Mouse (Mus musculus): ENCODE data around the gene Gpr1. TPM values are rescaled to one million over a fixed set of nuclear protein-coding genes. Genes with fewer than 3 reads are reported as not detected.

Gpr1 gene
- polyA plus RNA-seq, 1 experiment, result 0.02 TPM

GRCm38 (mm10) chr1:63259916-63260741 is 45.8 kb upstream of the Gpr1 start:
- Histone ChIP-seq H3ac (ENCODE audit: control insufficient read depth, insufficient read length) (no peak overlapping the region), H3K4me2 (ENCODE audit: low read depth) (no peak overlapping the region), H3K27me3 (ENCODE audit: control insufficient read depth, insufficient read depth, insufficient read length) (peaks cover 63% of the 10 kb centered on the region), H3K79me2 (ENCODE audit: control insufficient read depth, insufficient read depth) (no peaks in the 10 kb centered on the region), H3K4me3 (no peak overlapping the region), H3K36me3 (ENCODE audit: control insufficient read depth, insufficient read depth) (no peaks in the 10 kb centered on the region)
- TF ChIP-seq POLR2AphosphoS2 (IDR thresholded peaks at IDR 0.05; ENCODE audit: insufficient read length, low read depth) (no peak), CEBPB (IDR thresholded peaks at IDR 0.05; ENCODE audit: insufficient read depth, poor library complexity, severe bottlenecking) (no peak), SRF (IDR thresholded peaks at IDR 0.05; ENCODE audit: control insufficient read depth, insufficient read length, low read depth) (no peak), E2F4 (IDR thresholded peaks at IDR 0.05; ENCODE audit: insufficient read depth) (no peak), TCF3 (IDR thresholded peaks at IDR 0.05; ENCODE audit: insufficient read length, low read depth) (no peak), TCF12 (IDR thresholded peaks at IDR 0.05; ENCODE audit: insufficient read depth, poor library complexity, severe bottlenecking) (no peak), USF1 (IDR thresholded peaks at IDR 0.05; ENCODE audit: low read depth) (no peak), POLR2A (IDR thresholded peaks at IDR 0.05; ENCODE audit: insufficient read length, low read depth) (no peak), REST (IDR thresholded peaks at IDR 0.05; ENCODE audit: insufficient read depth, insufficient read length) (no peak), MYOG (IDR thresholded peaks at IDR 0.05; ENCODE audit: control insufficient read depth in 1 of 3, insufficient read depth in 1 of 3, insufficient read length in 2 of 3, low read depth in 2 of 3) (no peak), MYOD1 (IDR thresholded peaks at IDR 0.05; ENCODE audit: control insufficient read depth in 1 of 3, insufficient read length in 2 of 3, low read depth in 2 of 3) (no peak), MAX (IDR thresholded peaks at IDR 0.05; ENCODE audit: low read depth) (no peak)

- TF ChIP-seq CEBPB (IDR thresholded peaks at IDR 0.05; ENCODE audit: insufficient read depth, poor library complexity, severe bottlenecking), result no peak
- no peak for TF ChIP-seq MAX (IDR thresholded peaks at IDR 0.05; ENCODE audit: low read depth)
- no peak for TF ChIP-seq TCF12 (IDR thresholded peaks at IDR 0.05; ENCODE audit: insufficient read depth, poor library complexity, severe bottlenecking)
- TF ChIP-seq REST (IDR thresholded peaks at IDR 0.05; ENCODE audit: insufficient read depth, insufficient read length), result no peak
- no peak overlapping the region for H3K4me3 ChIP-seq
- peaks cover 63% of the 10 kb centered on the region for H3K27me3 ChIP-seq (ENCODE audit: control insufficient read depth, insufficient read depth, insufficient read length)
- H3K79me2 ChIP-seq (ENCODE audit: control insufficient read depth, insufficient read depth), result no peaks in the 10 kb centered on the region
- H3K36me3 ChIP-seq (ENCODE audit: control insufficient read depth, insufficient read depth), result no peaks in the 10 kb centered on the region
- H3K4me2 ChIP-seq (ENCODE audit: low read depth), result no peak overlapping the region
- H3ac ChIP-seq (ENCODE audit: control insufficient read depth, insufficient read length), result no peak overlapping the region
Observed at GRCm38 (mm10) chr1:63259271-63259830, 45.0 kb upstream of the Gpr1 start.

- Histone ChIP-seq H3K36me3 (ENCODE audit: control insufficient read depth, insufficient read depth) (no peaks in the 10 kb centered on the region), H3K4me3 (no peak overlapping the region), H3K4me2 (ENCODE audit: low read depth) (no peak overlapping the region), H3K27me3 (ENCODE audit: control insufficient read depth, insufficient read depth, insufficient read length) (peaks cover 61% of the 10 kb centered on the region), H3ac (ENCODE audit: control insufficient read depth, insufficient read length) (no peak overlapping the region), H3K79me2 (ENCODE audit: control insufficient read depth, insufficient read depth) (no peaks in the 10 kb centered on the region)
- TF ChIP-seq USF1 (IDR thresholded peaks at IDR 0.05; ENCODE audit: low read depth) (no peak), E2F4 (IDR thresholded peaks at IDR 0.05; ENCODE audit: insufficient read depth) (no peak), POLR2AphosphoS2 (IDR thresholded peaks at IDR 0.05; ENCODE audit: insufficient read length, low read depth) (no peak), MYOG (IDR thresholded peaks at IDR 0.05; ENCODE audit: control insufficient read depth in 1 of 3, insufficient read depth in 1 of 3, insufficient read length in 2 of 3, low read depth in 2 of 3) (no peak)
Observed at GRCm38 (mm10) chr1:63258501-63258900, 44.2 kb upstream of the Gpr1 start.

DNA sequence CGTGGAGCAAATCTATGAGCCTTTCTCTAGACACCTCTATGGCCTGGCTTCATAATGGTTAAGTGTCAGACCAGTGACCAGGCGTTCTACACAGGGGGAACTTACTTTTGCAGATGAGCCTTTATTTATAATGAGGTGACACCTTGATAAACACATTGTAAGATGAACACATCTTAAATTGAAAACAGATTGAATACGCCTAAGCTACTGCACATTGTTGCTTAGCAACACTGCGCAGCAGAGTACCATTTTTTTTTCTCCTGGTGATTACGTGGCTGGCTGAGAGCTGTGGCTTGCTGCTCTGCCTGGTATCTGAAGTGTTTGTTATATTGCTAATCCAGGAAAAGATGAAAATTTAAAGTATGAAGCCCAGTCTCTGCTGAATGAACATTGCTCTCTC is 41.7 kb upstream of the Gpr1 start:
- no peaks in the 10 kb centered on the region for H3K36me3 ChIP-seq (ENCODE audit: control insufficient read depth, insufficient read depth)
- TF ChIP-seq MAX (IDR thresholded peaks at IDR 0.05; ENCODE audit: low read depth) (no peak), POLR2A (IDR thresholded peaks at IDR 0.05; ENCODE audit: insufficient read length, low read depth) (no peak), POLR2AphosphoS2 (IDR thresholded peaks at IDR 0.05; ENCODE audit: insufficient read length, low read depth) (no peak), CEBPB (IDR thresholded peaks at IDR 0.05; ENCODE audit: insufficient read depth, poor library complexity, severe bottlenecking) (no peak), MYOD1 (IDR thresholded peaks at IDR 0.05; ENCODE audit: control insufficient read depth in 1 of 3, insufficient read length in 2 of 3, low read depth in 2 of 3) (no peak), USF1 (IDR thresholded peaks at IDR 0.05; ENCODE audit: low read depth) (no peak), MYOG (IDR thresholded peaks at IDR 0.05; ENCODE audit: control insufficient read depth in 1 of 3, insufficient read depth in 1 of 3, insufficient read length in 2 of 3, low read depth in 2 of 3) (no peak)
- H3K79me2 ChIP-seq (ENCODE audit: control insufficient read depth, insufficient read depth), result no peaks in the 10 kb centered on the region
- H3K4me2 ChIP-seq (ENCODE audit: low read depth), result no peak overlapping the region
- no peak overlapping the region for H3K4me3 ChIP-seq
- no peak overlapping the region for H3ac ChIP-seq (ENCODE audit: control insufficient read depth, insufficient read length)
- H3K27me3 ChIP-seq (ENCODE audit: control insufficient read depth, insufficient read depth, insufficient read length), result peaks cover 72% of the 10 kb centered on the region

DNA sequence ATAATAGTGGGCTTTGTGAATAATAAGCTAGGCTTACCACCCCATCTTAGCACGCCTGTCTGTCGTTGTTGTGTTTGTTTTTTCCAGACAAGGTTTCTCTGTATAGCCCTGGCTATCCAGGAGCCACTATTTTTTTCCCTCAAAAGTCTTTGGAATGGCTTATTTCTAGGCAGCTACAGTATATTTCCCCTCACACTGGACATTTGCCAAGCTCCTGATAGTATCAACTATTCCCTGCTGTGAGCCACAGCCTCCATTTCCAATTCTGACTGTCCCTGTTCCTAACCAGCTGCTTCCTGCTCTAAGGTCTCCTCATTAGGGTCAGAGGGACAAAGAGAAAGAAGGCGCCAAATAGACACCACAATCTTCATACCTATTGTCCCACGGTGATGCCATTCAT is 40.8 kb upstream of the Gpr1 start:
- Histone ChIP-seq H3K4me3 (no peak overlapping the region), H3K36me3 (ENCODE audit: control insufficient read depth, insufficient read depth) (no peaks in the 10 kb centered on the region), H3ac (ENCODE audit: control insufficient read depth, insufficient read length) (no peak overlapping the region), H3K4me2 (ENCODE audit: low read depth) (no peak overlapping the region), H3K27me3 (ENCODE audit: control insufficient read depth, insufficient read depth, insufficient read length) (peaks cover 68% of the 10 kb centered on the region), H3K79me2 (ENCODE audit: control insufficient read depth, insufficient read depth) (no peaks in the 10 kb centered on the region)
- no peak for TF ChIP-seq REST (IDR thresholded peaks at IDR 0.05; ENCODE audit: insufficient read depth, insufficient read length)
- no peak for TF ChIP-seq E2F4 (IDR thresholded peaks at IDR 0.05; ENCODE audit: insufficient read depth)
- no peak for TF ChIP-seq USF1 (IDR thresholded peaks at IDR 0.05; ENCODE audit: low read depth)
- no peak for TF ChIP-seq TCF12 (IDR thresholded peaks at IDR 0.05; ENCODE audit: insufficient read depth, poor library complexity, severe bottlenecking)
- TF ChIP-seq POLR2A (IDR thresholded peaks at IDR 0.05; ENCODE audit: insufficient read length, low read depth), result no peak
- no peak for TF ChIP-seq SRF (IDR thresholded peaks at IDR 0.05; ENCODE audit: control insufficient read depth, insufficient read length, low read depth)
- no peak for TF ChIP-seq MYOD1 (IDR thresholded peaks at IDR 0.05; ENCODE audit: control insufficient read depth in 1 of 3, insufficient read length in 2 of 3, low read depth in 2 of 3)
- TF ChIP-seq CEBPB (IDR thresholded peaks at IDR 0.05; ENCODE audit: insufficient read depth, poor library complexity, severe bottlenecking), result no peak
- no peak for TF ChIP-seq MAX (IDR thresholded peaks at IDR 0.05; ENCODE audit: low read depth)
- no peak for TF ChIP-seq POLR2AphosphoS2 (IDR thresholded peaks at IDR 0.05; ENCODE audit: insufficient read length, low read depth)
- TF ChIP-seq MYOG (IDR thresholded peaks at IDR 0.05; ENCODE audit: control insufficient read depth in 1 of 3, insufficient read depth in 1 of 3, insufficient read length in 2 of 3, low read depth in 2 of 3), result no peak
